Mouse (Mus musculus) gastrocnemius, adult 8-10 months (tissue): Measurements from ENCODE around the gene Fam181a. TPM values are rescaled to one million over a fixed set of nuclear protein-coding genes. Genes with fewer than 3 reads are reported as not detected.
A peak's percentile ranks its signal among the peaks of the same experiment; 100 is the strongest.

Experiments used
- DNase-seq, 2 experiments: peaks; one replicate each; pipeline ENCODE4 v3.0.0; 2022; ENCODE audit warnings: low spot score in 2 of 2
- total RNA-seq, 4 experiments: library from RNA; stranded (reverse); gene quantifications; 2 replicates each; pipeline ENCODE4 v1.2.4; 2022

The Fam181a gene
- not detected for total RNA-seq

GRCm38 (mm10) chr12:103310744-103311267 lies at the start of gene Fam181a:
Fam181a (plus strand) TSS chr12:103310975.
- no peak for DNase-seq

- peak in 1 of 2 experiments; percentile 11 for DNase-seq
Measured at GRCm38 (mm10) chr12:103262017-103262865, 48.5 kb upstream of the Fam181a start.

DNA sequence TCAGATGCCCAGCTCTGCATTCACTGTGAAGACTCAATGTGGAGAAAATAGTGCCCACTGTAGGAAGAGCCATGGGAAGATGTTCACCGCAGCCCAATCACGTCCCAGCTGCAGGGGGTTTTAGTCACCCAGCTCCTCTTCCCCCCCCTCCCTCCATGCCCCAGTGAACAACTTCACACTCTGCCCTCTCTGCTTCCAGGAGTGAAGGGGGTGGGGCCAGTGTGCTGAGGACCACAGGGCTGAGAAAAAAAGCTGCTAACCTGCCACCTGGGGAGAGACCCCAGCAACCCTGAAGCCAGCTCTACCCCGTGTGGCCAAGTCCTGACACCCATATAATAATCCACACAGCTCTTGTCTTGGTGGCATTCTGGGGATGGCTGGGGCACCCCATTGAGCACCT lies 44.2 kb upstream of the Fam181a start:
- DNase-seq: no peak

DNA sequence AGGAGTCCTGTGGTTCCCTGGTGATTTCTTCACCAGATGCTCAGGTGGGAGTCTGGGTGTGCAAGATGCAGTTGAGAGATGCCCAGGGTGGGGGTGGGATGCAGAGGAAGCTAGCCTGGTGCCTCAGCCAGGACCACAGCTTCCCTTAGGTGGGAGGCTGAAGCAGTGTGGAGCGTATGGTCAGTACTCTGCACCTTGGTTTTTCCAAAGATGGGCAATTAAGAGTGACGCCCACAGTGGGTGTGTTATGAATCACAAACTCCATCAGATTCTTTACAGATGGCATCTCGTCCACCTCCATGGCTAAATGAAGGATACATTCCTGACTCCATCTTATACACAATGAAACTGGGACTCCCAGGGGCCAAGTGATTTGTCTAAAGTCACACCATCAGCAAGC lies 38.6 kb upstream of the Fam181a start:
- no peak for DNase-seq

DNA sequence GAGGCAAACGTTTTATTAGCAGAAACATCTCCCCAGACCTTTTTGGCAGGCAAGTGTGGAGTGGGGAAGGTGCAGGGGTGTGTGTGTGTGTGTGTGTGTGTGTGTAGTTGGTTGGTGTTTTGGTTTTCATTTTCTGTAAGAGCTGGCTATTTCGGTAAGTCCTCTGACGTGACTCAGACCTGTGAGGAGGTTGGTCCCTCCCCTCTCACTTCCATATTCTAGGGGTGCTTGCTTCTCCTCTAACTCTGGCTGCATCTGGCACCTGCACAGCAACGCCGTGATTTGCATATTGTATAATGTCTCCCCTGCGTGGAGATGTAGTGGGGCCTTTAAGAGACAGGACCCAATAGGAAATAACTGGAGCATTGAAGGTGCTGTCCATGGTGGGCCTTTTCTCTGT lies 37.7 kb upstream of the Fam181a start:
- no peak for DNase-seq

- DNase-seq: no peak
Measured at GRCm38 (mm10) chr12:103273732-103274131, 37.0 kb upstream of the Fam181a start.

GRCm38 (mm10) chr12:103276422-103276821 lies 34.4 kb upstream of the Fam181a start:
- DNase-seq: no peak

DNA sequence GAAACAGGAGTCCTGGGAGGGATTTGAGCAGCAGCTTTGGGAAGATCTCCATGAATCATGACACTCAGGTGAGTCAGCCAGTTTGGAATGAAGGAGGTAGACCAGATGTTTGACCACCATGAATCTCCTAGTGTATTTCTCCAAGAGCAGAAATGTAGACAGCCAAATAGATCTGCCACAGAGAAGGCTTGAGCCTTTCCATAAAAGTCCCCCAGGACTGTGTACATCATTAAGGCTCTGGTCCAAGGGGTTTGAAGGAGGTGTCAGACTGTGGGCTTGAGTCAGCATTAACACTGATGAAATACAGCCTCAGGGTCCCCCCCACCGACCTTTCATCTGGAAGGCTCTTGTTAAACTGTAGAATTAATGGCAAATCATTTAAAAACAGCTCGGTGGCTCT lies 29.3 kb upstream of the Fam181a start:
- no peak for DNase-seq

DNA sequence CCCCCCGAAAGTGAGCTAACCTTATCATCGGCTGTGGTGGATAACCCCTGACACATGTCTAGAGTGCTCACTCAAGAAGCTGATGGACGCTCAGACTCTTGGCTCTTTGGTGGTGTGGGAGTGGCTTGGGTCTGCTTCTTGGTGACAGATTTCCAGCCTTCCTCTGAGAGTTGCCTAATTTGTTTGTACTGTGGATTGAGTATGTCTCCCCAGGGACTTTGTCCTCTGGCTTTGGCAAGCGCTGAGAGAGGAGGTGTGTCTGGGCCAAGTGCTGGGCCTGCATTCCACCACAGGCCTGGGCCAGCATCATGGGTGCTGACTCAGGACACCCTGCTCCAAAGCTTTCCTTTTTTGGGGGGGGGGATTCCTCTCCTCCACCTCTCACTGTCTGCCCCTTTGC lies 28.9 kb upstream of the Fam181a start:
- peak; percentile 54 to 66 for DNase-seq

DNA sequence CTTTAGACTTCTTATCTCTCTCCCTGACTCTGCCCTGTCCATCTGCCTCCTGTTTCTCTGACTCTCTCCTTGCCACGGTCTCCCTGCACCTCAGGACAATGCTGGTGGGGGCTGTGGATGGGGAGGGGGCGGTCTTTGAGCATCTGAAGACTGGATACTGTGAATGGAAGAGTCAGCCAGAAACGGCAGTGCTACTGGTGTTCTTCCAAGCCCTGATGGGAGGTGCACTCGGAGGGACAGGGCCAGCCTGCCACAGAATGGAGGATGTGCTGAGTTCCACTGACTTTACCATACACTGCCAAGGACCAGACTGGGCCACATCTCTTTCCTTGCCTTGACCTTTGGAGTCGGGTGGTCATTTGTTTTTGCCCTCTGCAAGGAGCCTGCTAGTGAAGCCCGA lies 27.8 kb upstream of the Fam181a start:
- DNase-seq: no peak

- peak; percentile 56 to 70 for DNase-seq
Measured at GRCm38 (mm10) chr12:103283411-103283810, 27.4 kb upstream of the Fam181a start.

GRCm38 (mm10) chr12:103287276-103287675 lies 23.5 kb upstream of the Fam181a start:
- no peak for DNase-seq

GRCm38 (mm10) chr12:103292366-103292765 lies 18.4 kb upstream of the Fam181a start:
- DNase-seq: no peak

GRCm38 (mm10) chr12:103296292-103296691 lies 14.5 kb upstream of the Fam181a start:
- no peak for DNase-seq

GRCm38 (mm10) chr12:103300493-103300892 lies 10.3 kb upstream of the Fam181a start:
- DNase-seq: no peak

DNA sequence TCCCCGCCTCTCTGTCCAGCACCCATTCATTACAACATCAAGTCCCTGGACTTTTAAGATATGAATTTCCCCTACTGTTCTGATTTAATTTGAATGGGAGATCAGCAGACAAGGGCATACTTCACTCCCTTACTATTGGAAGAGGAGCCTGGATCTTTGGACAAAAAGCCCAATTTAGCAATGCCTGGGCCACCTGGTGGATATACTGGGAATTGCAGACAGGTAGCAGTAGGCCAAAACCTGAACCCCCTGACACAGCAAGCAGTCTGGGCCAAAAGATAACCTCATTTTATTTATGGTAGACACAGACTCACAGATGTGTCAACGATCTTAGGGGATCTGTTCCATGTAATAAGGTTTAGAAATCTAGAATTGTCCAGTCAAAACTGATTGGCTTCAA lies 9.1 kb upstream of the Fam181a start:
- no peak for DNase-seq

DNA sequence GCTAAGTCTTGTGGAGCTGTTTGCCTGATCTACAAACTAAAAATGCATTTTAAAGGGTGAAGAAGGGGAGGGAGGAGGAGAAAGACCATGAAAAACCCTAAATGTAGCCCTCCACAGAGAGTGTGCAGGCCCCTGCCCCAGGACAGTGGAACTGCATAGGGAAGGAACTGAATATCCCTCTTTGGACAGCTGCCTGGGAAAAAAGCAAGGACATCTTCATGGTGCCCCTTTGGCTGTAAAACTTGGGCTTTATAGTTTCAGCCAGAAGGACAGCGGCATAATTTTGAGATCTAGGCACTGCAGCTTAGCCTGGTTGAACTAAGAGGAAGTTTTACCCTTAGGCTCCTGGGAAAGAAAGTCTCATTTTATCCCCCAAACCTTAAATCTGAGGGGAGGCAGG lies 7.8 kb upstream of the Fam181a start:
- DNase-seq: no peak

DNA sequence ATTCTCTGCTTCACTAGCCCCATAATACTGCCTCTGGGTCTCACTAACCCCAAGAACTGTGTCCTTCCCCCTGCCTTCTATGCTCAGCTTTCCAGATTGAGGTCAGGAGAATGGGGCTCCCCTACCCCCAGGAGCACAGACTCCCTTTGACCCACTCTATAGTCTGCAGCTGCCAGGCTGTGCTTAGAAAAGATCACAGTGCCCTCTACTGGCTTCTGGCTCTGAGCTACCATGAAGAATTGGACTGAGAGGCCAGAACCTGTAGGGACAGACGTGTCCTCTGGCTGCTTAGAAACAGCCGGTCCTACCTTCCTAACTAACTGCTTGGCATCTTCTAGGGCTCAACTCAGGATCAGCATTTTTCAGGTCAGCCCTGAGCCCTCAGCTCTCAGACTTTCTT lies 4.6 kb upstream of the Fam181a start:
- no peak for DNase-seq

- DNase-seq: no peak
Measured at GRCm38 (mm10) chr12:103306720-103307119, 4.1 kb upstream of the Fam181a start.

- no peak for DNase-seq
Measured at GRCm38 (mm10) chr12:103311921-103312320, 1.1 kb downstream of the Fam181a start.

DNA sequence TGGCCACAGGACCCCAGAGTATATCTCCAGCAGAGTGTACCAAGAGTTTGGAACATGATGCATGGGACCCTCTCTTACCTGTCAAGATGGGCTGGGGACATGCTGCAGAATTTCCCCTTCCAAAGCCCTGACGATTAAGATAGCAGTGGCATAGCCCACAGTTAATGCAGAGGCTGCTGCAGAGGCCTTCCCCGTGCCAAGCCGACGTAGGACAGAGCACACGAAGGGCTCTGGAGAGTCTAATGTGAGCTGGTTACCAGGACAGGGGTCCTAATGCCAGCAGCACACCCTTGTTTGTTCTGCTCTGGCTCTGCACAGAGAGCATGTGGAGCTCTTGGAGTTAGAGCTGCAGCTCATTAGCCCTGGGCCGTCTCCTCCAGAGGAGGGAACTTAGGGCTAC lies 2.5 kb downstream of the Fam181a start:
- no peak for DNase-seq

DNA sequence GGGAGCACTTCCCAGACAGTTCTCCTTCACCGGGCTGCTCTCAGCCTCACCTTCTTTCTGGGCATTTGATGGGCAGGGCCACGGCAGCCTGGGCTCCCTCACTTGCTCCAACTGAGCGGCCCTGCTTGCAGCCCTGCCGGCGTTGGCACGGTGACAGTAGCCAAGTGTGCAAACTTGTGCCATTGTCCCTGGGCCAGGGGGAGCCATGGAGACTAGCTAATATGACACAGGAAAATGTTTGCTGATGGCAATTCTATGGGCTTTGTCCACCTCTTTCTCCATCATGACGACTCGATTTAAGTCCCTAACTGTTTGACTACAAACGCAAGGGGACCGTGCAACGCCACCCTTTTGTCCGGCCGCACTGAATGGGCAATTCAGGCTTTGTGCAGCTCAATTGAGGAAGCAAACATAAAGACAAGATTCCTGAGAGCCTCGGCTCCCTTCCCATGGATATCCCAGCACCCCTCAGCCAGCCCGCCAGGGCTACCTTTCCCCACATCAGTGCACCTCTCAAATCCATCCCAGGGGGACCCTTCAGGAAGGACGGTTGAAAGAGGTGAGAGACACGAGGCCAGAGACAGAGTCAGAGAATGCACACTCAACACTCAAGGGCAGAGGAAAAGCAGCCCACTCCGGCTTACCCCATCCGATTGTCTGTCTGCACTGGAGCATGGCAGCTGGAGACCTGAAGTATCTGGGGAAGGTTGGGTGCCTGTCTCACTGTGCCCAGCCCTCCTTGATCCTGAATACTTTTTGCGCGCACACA lies 3.3 kb downstream of the Fam181a start:
- DNase-seq: no peak
